Comparison of ENCODE assay signal across 7 mouse cellular contexts in genomic region chr11:51290066-51290955, GRCm38 (mm10). TPM values are rescaled to one million over a fixed set of nuclear protein-coding genes. Genes with fewer than 3 reads are reported as not detected.
DNase-seq lines count a peak whose midpoint lies in the region; ATAC-seq and TF ChIP-seq lines count a peak whose summit lies in the region.

No protein-coding gene starts in this region.

- H3K36me3 ChIP-seq in ES-E14 (ENCODE audit: control insufficient read depth, insufficient read depth, low read length, poor library complexity, severe bottlenecking), result no peaks in the 10 kb centered on the region
- no peaks in the 10 kb centered on the region for H3K36me3 ChIP-seq in forebrain, embryonic 12.5 days (replicated peaks)
- H3K36me3 ChIP-seq in hindbrain, embryonic 11.5 days (ENCODE audit: control insufficient read depth, insufficient read depth, low read length), result no peaks in the 10 kb centered on the region
- peaks cover 8% of the 10 kb centered on the region for H3K36me3 ChIP-seq in limb, embryonic 12.5 days
- no peaks in the 10 kb centered on the region for H3K36me3 ChIP-seq in midbrain, embryonic 15.5 days (replicated peaks)

- peak overlapping the region; percentile 67 for H3K9ac ChIP-seq in ES-E14 (ENCODE audit: insufficient read depth, low read depth, low read length, poor library complexity, severe bottlenecking)
- peak overlapping the region; percentile 68 for H3K9ac ChIP-seq in forebrain, embryonic 12.5 days
- peak overlapping the region; percentile 60 for H3K9ac ChIP-seq in hindbrain, embryonic 11.5 days (ENCODE audit: low read depth, low read length)
- H3K9ac ChIP-seq in limb, embryonic 12.5 days (replicated peaks), result peak overlapping the region; percentile 71
- H3K9ac ChIP-seq in midbrain, embryonic 15.5 days, result peak overlapping the region; percentile 43

- peak overlapping the region; percentile 71 to 79 for H3K4me3 ChIP-seq in ES-E14 (ENCODE audit: insufficient read depth in 1 of 2, low read depth in 1 of 2, low read length in 2 of 2, poor library complexity in 1 of 2, severe bottlenecking in 1 of 2)
- H3K4me3 ChIP-seq in forebrain, embryonic 12.5 days (replicated peaks), result peak overlapping the region; percentile 62
- H3K4me3 ChIP-seq in hindbrain, embryonic 11.5 days (ENCODE audit: low read depth, low read length), result peak overlapping the region; percentile 50
- peak overlapping the region; percentile 65 for H3K4me3 ChIP-seq in limb, embryonic 12.5 days (replicated peaks)
- H3K4me3 ChIP-seq in midbrain, embryonic 15.5 days, result peak overlapping the region; percentile 61

- peaks cover 18% of the 10 kb centered on the region for H3K27me3 ChIP-seq in forebrain, embryonic 12.5 days
- H3K27me3 ChIP-seq in hindbrain, embryonic 11.5 days (ENCODE audit: control insufficient read depth, insufficient read depth, low read length), result peaks cover 3% of the 10 kb centered on the region; the same call in 1 of the 2 replicates
- H3K27me3 ChIP-seq in limb, embryonic 12.5 days, result no peaks in the 10 kb centered on the region; the same call in 1 of the 2 replicates
- H3K27me3 ChIP-seq in midbrain, embryonic 15.5 days (replicated peaks), result peaks cover 7% of the 10 kb centered on the region; the same call in 1 of the 2 replicates

- peak; percentile 84 for ATAC-seq in forebrain, embryonic 12.5 days (ENCODE audit: low FRiP score)
- peak; percentile 88 for ATAC-seq in hindbrain, embryonic 11.5 days (ENCODE audit: low FRiP score)
- ATAC-seq in limb, embryonic 12.5 days (ENCODE audit: insufficient number of reproducible peaks, insufficient read depth, low FRiP score, low TSS enrichment, low read depth), result peak; percentile 77
- ATAC-seq in midbrain, embryonic 15.5 days (replicated peaks), result peak; percentile 89

- H3K27ac ChIP-seq in ES-E14 (ENCODE audit: insufficient read depth, low read depth, low read length, poor library complexity, severe bottlenecking), result no peak overlapping the region
- H3K27ac ChIP-seq in forebrain, embryonic 12.5 days, result 0 out of 2 replicates have a peak overlapping the region, but pooled peaks have one; percentile 38
- no peak overlapping the region for H3K27ac ChIP-seq in hindbrain, embryonic 11.5 days (ENCODE audit: low read depth, low read length)
- H3K27ac ChIP-seq in limb, embryonic 12.5 days, result peak overlapping the region; percentile 83
- H3K27ac ChIP-seq in midbrain, embryonic 15.5 days, result no peak overlapping the region

- peak overlapping the region; percentile 94 for H3K4me2 ChIP-seq in forebrain, embryonic 12.5 days
- peak overlapping the region; percentile 90 for H3K4me2 ChIP-seq in hindbrain, embryonic 11.5 days (replicated peaks; ENCODE audit: low read depth, low read length)
- peak overlapping the region; percentile 83 for H3K4me2 ChIP-seq in limb, embryonic 12.5 days
- peak overlapping the region; percentile 91 for H3K4me2 ChIP-seq in midbrain, embryonic 15.5 days

- H3K4me1 ChIP-seq in ES-E14 (ENCODE audit: control insufficient read depth in 2 of 2, insufficient read depth in 2 of 2, low read length in 2 of 2, poor library complexity in 1 of 2), result no peaks in the 10 kb centered on the region
- peaks cover 9% of the 10 kb centered on the region for H3K4me1 ChIP-seq in forebrain, embryonic 12.5 days
- peaks cover 4% of the 10 kb centered on the region; the same call in 1 of the 2 replicates for H3K4me1 ChIP-seq in hindbrain, embryonic 11.5 days (replicated peaks; ENCODE audit: control insufficient read depth, insufficient read depth, low read length)
- H3K4me1 ChIP-seq in limb, embryonic 12.5 days (replicated peaks), result peaks cover 23% of the 10 kb centered on the region
- H3K4me1 ChIP-seq in midbrain, embryonic 15.5 days, result peaks cover 12% of the 10 kb centered on the region

- H3K9me3 ChIP-seq in ES-E14 (ENCODE audit: control insufficient read depth, insufficient read depth, low read depth, low read length), result no peaks in the 10 kb centered on the region
- H3K9me3 ChIP-seq in forebrain, embryonic 12.5 days, result no peaks in the 10 kb centered on the region
- H3K9me3 ChIP-seq in hindbrain, embryonic 11.5 days (ENCODE audit: control insufficient read depth, low read length), result no peaks in the 10 kb centered on the region
- 0 out of 2 replicates have a peak, but pooled peaks cover 4% of the 10 kb centered on the region for H3K9me3 ChIP-seq in limb, embryonic 12.5 days
- H3K9me3 ChIP-seq in midbrain, embryonic 15.5 days, result no peaks in the 10 kb centered on the region

- DNase-seq in B cell, adult 2 months, result peak; percentile 29 to 42
- DNase-seq in ES-E14 (ENCODE audit: low read depth, low spot score), result peak; percentile 17
- DNase-seq in hindbrain, embryonic 11.5 days (ENCODE audit: low spot score), result peak; percentile 80
- peak; percentile 5 for DNase-seq in thymus, adult 18-20 months

- in situ Hi-C loops in ES-E14 (cut with MboI; ENCODE audit: low sequenced_read_pairs in 2 of 2, unreplicated experiment in 2 of 2), result loop anchor here (5.0 to 10.0 kb wide), 2 partner anchors 237 to 244 kb away; no protein-coding TSS in a partner anchor

- WGBS in forebrain, embryonic 12.5 days, result 1% methylated on average over 70 of the region's 74 CpGs
- 2% methylated on average over 43 of the region's 74 CpGs for WGBS in hindbrain, embryonic 11.5 days
- 2% methylated on average over 61 of the region's 74 CpGs for WGBS in limb, embryonic 12.5 days
- WGBS in midbrain, embryonic 15.5 days, result 2% methylated on average over 59 of the region's 74 CpGs

TF ChIP-seq in ES-E14, 5 proteins besides CTCF, POLR2A, EP300 and RAD21:
- TF ChIP-seq MAFK (IDR thresholded peaks at IDR 0.05; ENCODE audit: insufficient read depth, low read depth, low read length), result no peak
- TF ChIP-seq CHD2 (IDR thresholded peaks at IDR 0.05; ENCODE audit: low read depth, low read length), result no peak
- no peak for TF ChIP-seq ZC3H11A (IDR thresholded peaks at IDR 0.05; ENCODE audit: borderline replicate concordance, low read depth, low read length)
- TF ChIP-seq ZNF384 (IDR thresholded peaks at IDR 0.05; ENCODE audit: low read depth, low read length), result no peak
- no peak for TF ChIP-seq HCFC1 (IDR thresholded peaks at IDR 0.05; ENCODE audit: borderline replicate concordance, insufficient read depth, low read length)

RNA-seq across cellular contexts. Expression of gene Col23a1, which starts 0.6 kb away (rescaled TPM):
- 0.26 and 0.40 TPM in 2 replicates for total RNA-seq in ES-E14 (2012; rRNA removed)
- polyA plus RNA-seq in forebrain, embryonic 12.5 days (2016; fragmentation: Nextera tagmentation; extraction: Ambion mirVana), result 4.9 and 6.8 TPM in 2 replicates
- 9.0 and 9.7 TPM in 2 replicates for polyA plus RNA-seq in hindbrain, embryonic 11.5 days (2014; fragmentation: Nextera tagmentation; extraction: Ambion mirVana)
- polyA plus RNA-seq in limb, embryonic 12.5 days (2016; fragmentation: Nextera tagmentation; extraction: Ambion mirVana), result 29.4 and 31.0 TPM in 2 replicates
- 6.1 and 7.6 TPM in 2 replicates for polyA plus RNA-seq in midbrain, embryonic 15.5 days (2015; fragmentation: Nextera tagmentation; extraction: Ambion mirVana)

RNA-seq across cellular contexts. Expression of gene BC049762, which starts 27.5 kb away (rescaled TPM):
- total RNA-seq in ES-E14 (2012; rRNA removed), result 0.31 TPM in 1 of 2 replicates, not detected in the other
- 0.37 TPM in 1 of 2 replicates, not detected in the other for polyA plus RNA-seq in forebrain, embryonic 12.5 days (2016; fragmentation: Nextera tagmentation; extraction: Ambion mirVana)
- polyA plus RNA-seq in hindbrain, embryonic 11.5 days (2014; fragmentation: Nextera tagmentation; extraction: Ambion mirVana), result 0.20 and 0.68 TPM in 2 replicates
- polyA plus RNA-seq in limb, embryonic 12.5 days (2016; fragmentation: Nextera tagmentation; extraction: Ambion mirVana), result 0.33 and 0.69 TPM in 2 replicates
- polyA plus RNA-seq in midbrain, embryonic 15.5 days (2015; fragmentation: Nextera tagmentation; extraction: Ambion mirVana), result 0.47 and 0.54 TPM in 2 replicates

RNA-seq across cellular contexts. Expression of gene Clk4, which starts 28.8 kb away (rescaled TPM):
- total RNA-seq in ES-E14 (2012; rRNA removed), result 62.5 and 73.7 TPM in 2 replicates
- polyA plus RNA-seq in forebrain, embryonic 12.5 days (2016; fragmentation: Nextera tagmentation; extraction: Ambion mirVana), result 141 and 153 TPM in 2 replicates
- polyA plus RNA-seq in hindbrain, embryonic 11.5 days (2014; fragmentation: Nextera tagmentation; extraction: Ambion mirVana), result 141 and 148 TPM in 2 replicates
- 168 and 169 TPM in 2 replicates for polyA plus RNA-seq in limb, embryonic 12.5 days (2016; fragmentation: Nextera tagmentation; extraction: Ambion mirVana)
- polyA plus RNA-seq in midbrain, embryonic 15.5 days (2015; fragmentation: Nextera tagmentation; extraction: Ambion mirVana), result 135 and 146 TPM in 2 replicates

Comparison
In these comparisons a context has a peak if more than half of its experiments do, and no peak if none do; other contexts are left out.
1. DNase-seq: peak in every context shown above with its lines; median percentile 80 in hindbrain, embryonic 11.5 days; 36 in B cell, adult 2 months; 17 in ES-E14; 5 in thymus, adult 18-20 months.
2. H3K27ac ChIP-seq: peak in forebrain, embryonic 12.5 days (single experiment) and limb, embryonic 12.5 days (single experiment); none in ES-E14 (single experiment), hindbrain, embryonic 11.5 days (single experiment) and midbrain, embryonic 15.5 days (single experiment).
3. Peak in every context shown above with its lines, with median percentiles within 50 percentile points of each other: H3K4me3 ChIP-seq, H3K9ac ChIP-seq, ATAC-seq and H3K4me2 ChIP-seq.